Mouse (Mus musculus) stomach, embryonic 16.5 days (tissue): Measurements from ENCODE around the gene Gtf3c4. TPM values are rescaled to one million over a fixed set of nuclear protein-coding genes. Genes with fewer than 3 reads are reported as not detected.

Experiments
- ATAC-seq: fragments of 200-750 bp; cut with Nextera tagmentation; 2 replicates; pipeline ENCODE4 v1.8.0; 2017; ENCODE audit warnings: moderate number of reproducible peaks, moderate TSS enrichment; ENCODE audit not compliant: insufficient read depth, low FRiP score
- H3K27ac ChIP-seq: fragments of 300-500 bp; sonication (generic); 2 replicates; pipeline ENCODE4 v1.5.1; 2014; ENCODE audit warnings: low read length
- H3K27me3 ChIP-seq: fragments of 300-500 bp; sonication (generic); 2 replicates; pipeline ENCODE4 v1.6.1; 2014; ENCODE audit warnings: low read length, control low read depth, mixed read lengths; ENCODE audit not compliant: control insufficient read depth, insufficient read depth
- H3K36me3 ChIP-seq: fragments of 300-500 bp; sonication (generic); 2 replicates; pipeline ENCODE4 v1.6.1; 2014; ENCODE audit warnings: low read length; ENCODE audit not compliant: control insufficient read depth, insufficient read depth
- H3K4me1 ChIP-seq: fragments of 300-500 bp; sonication (generic); 2 replicates; pipeline ENCODE4 v1.6.1; 2014; ENCODE audit warnings: low read length, control low read depth, mixed read lengths; ENCODE audit not compliant: control insufficient read depth, insufficient read depth
- H3K4me2 ChIP-seq: fragments of 300-500 bp; sonication (generic); 2 replicates; pipeline ENCODE4 v1.6.1; 2014; ENCODE audit warnings: low read depth, low read length, mixed read lengths
- H3K4me3 ChIP-seq: fragments of 300-500 bp; sonication (generic); replicated peaks from 2 replicates; pipeline ENCODE4 v1.5.1; 2014; ENCODE audit warnings: mild to moderate bottlenecking, low read length
- H3K9ac ChIP-seq: fragments of 300-500 bp; sonication (generic); 2 replicates; pipeline ENCODE4 v1.6.1; 2014; ENCODE audit warnings: low read length
- H3K9me3 ChIP-seq: fragments of 300-500 bp; sonication (generic); replicated peaks from 2 replicates; pipeline ENCODE4 v1.6.1; 2016; ENCODE audit warnings: low read length, control low read depth; ENCODE audit not compliant: control insufficient read depth
- WGBS: fragments of 180-500 bp; shearing (Covaris S2); extraction: QIAGEN DNeasy Blood & Tissue Kit; methylation state at CpG from one replicate; pipeline ENCODE4 v1.1.7; 2014; 5-methylcytosine and 5-hydroxymethylcytosine counted together
- polyA plus RNA-seq: library from polyadenylated mRNA; unstranded; fragments of >200 nt; fragmentation: Nextera tagmentation; extraction: Ambion mirVana; gene quantifications from 2 replicates; pipeline ENCODE4 v1.2.1, GENCODE M21; 2015

Gtf3c4 gene
- 10.0 and 11.4 TPM in 2 replicates for polyA plus RNA-seq

GRCm38 (mm10) chr2:28840222-28840951, at the start of gene Gtf3c4, which contains the start of gene Ddx31:
Gtf3c4 (minus strand) TSS chr2:28840360.
Ddx31 (plus strand) TSS chr2:28840406.
- Histone ChIP-seq H3K36me3 (no peaks in the 10 kb centered on the region), H3K27me3 (no peaks in the 10 kb centered on the region), H3K4me2 (peak within 1 kb of the TSS; percentile 74), H3K27ac (peak within 1 kb of the TSS; percentile 94), H3K4me3 (peak within 1 kb of the TSS; percentile 90), H3K4me1 (peaks cover 18% of the 10 kb centered on the region), H3K9ac (peak within 1 kb of the TSS; percentile 93), H3K9me3 (no peaks in the 10 kb centered on the region)
- peak; percentile 93 for ATAC-seq
- whole genome bisulfite sequencing, result under 1% methylated on average over 63 of the region's 63 CpGs

GRCm38 (mm10) chr2:28884914-28885313, 44.8 kb upstream of the Gtf3c4 start:
- Histone ChIP-seq H3K36me3 (peaks cover 6% of the 10 kb centered on the region), H3K4me2 (no peak overlapping the region), H3K4me3 (no peak overlapping the region), H3K9ac (no peak overlapping the region), H3K27me3 (no peaks in the 10 kb centered on the region), H3K27ac (no peak overlapping the region), H3K9me3 (no peaks in the 10 kb centered on the region), H3K4me1 (peaks cover 10% of the 10 kb centered on the region; the same call in 1 of the 2 replicates)
- WGBS, result 32% methylated on average over 4 of the region's 4 CpGs
- no peak for ATAC-seq

- no peaks in the 10 kb centered on the region for H3K9me3 ChIP-seq
- H3K36me3 ChIP-seq, result peaks cover 6% of the 10 kb centered on the region
- H3K4me3 ChIP-seq, result no peak overlapping the region
- no peak overlapping the region for H3K4me2 ChIP-seq
- no peak for ATAC-seq
- H3K4me1 ChIP-seq, result peaks cover 10% of the 10 kb centered on the region; the same call in 1 of the 2 replicates
- 69% methylated on average over 6 of the region's 6 CpGs for WGBS
- no peak overlapping the region for H3K27ac ChIP-seq
- H3K27me3 ChIP-seq, result no peaks in the 10 kb centered on the region
- H3K9ac ChIP-seq, result no peak overlapping the region
Measured at GRCm38 (mm10) chr2:28882826-28883485, 42.8 kb upstream of the Gtf3c4 start.

- no peak overlapping the region for H3K27ac ChIP-seq
- no peaks in the 10 kb centered on the region for H3K9me3 ChIP-seq
- ATAC-seq, result no peak
- H3K36me3 ChIP-seq, result peaks cover 6% of the 10 kb centered on the region
- no peak overlapping the region for H3K4me2 ChIP-seq
- H3K9ac ChIP-seq, result no peak overlapping the region
- no peaks in the 10 kb centered on the region for H3K27me3 ChIP-seq
- H3K4me3 ChIP-seq, result no peak overlapping the region
- 78% methylated on average over 3 of the region's 3 CpGs for WGBS
- H3K4me1 ChIP-seq, result peaks cover 10% of the 10 kb centered on the region; the same call in 1 of the 2 replicates
Measured at GRCm38 (mm10) chr2:28882047-28882446, 41.9 kb upstream of the Gtf3c4 start.

- Histone ChIP-seq H3K4me1 (peaks cover 10% of the 10 kb centered on the region; the same call in 1 of the 2 replicates), H3K9ac (no peak overlapping the region), H3K27me3 (no peaks in the 10 kb centered on the region), H3K36me3 (peaks cover 6% of the 10 kb centered on the region), H3K4me3 (no peak overlapping the region), H3K9me3 (no peaks in the 10 kb centered on the region), H3K4me2 (no peak overlapping the region), H3K27ac (no peak overlapping the region)
- 85% methylated on average over 3 of the region's 3 CpGs for WGBS
- ATAC-seq, result no peak
Measured at GRCm38 (mm10) chr2:28881275-28881674, 41.1 kb upstream of the Gtf3c4 start.

GRCm38 (mm10) chr2:28875554-28875953, 35.4 kb upstream of the Gtf3c4 start:
- no peak overlapping the region for H3K9ac ChIP-seq
- ATAC-seq, result no peak
- no peaks in the 10 kb centered on the region for H3K4me1 ChIP-seq
- no peak overlapping the region for H3K4me3 ChIP-seq
- H3K27me3 ChIP-seq, result no peaks in the 10 kb centered on the region
- 87% methylated on average over 11 of the region's 11 CpGs for WGBS
- H3K4me2 ChIP-seq, result no peak overlapping the region
- no peak overlapping the region for H3K27ac ChIP-seq
- H3K36me3 ChIP-seq, result peaks cover under 1% of the 10 kb centered on the region; the same call in 1 of the 2 replicates
- H3K9me3 ChIP-seq, result no peaks in the 10 kb centered on the region

- Histone ChIP-seq H3K36me3 (no peaks in the 10 kb centered on the region), H3K9ac (no peak overlapping the region), H3K4me3 (no peak overlapping the region), H3K27me3 (no peaks in the 10 kb centered on the region), H3K4me1 (no peaks in the 10 kb centered on the region), H3K27ac (no peak overlapping the region), H3K4me2 (no peak overlapping the region), H3K9me3 (no peaks in the 10 kb centered on the region)
- ATAC-seq, result no peak
- 54% methylated on average over 7 of the region's 7 CpGs for WGBS
Measured at GRCm38 (mm10) chr2:28867495-28867894, 27.3 kb upstream of the Gtf3c4 start.

- H3K27ac ChIP-seq, result no peak overlapping the region
- H3K36me3 ChIP-seq, result peaks cover 12% of the 10 kb centered on the region; the same call in 1 of the 2 replicates
- H3K27me3 ChIP-seq, result no peaks in the 10 kb centered on the region
- no peak for ATAC-seq
- H3K9me3 ChIP-seq, result no peaks in the 10 kb centered on the region
- no peak overlapping the region for H3K4me3 ChIP-seq
- no peak overlapping the region for H3K4me2 ChIP-seq
- H3K4me1 ChIP-seq, result no peaks in the 10 kb centered on the region
- no peak overlapping the region for H3K9ac ChIP-seq
Measured at GRCm38 (mm10) chr2:28863857-28864256, 23.7 kb upstream of the Gtf3c4 start.

GRCm38 (mm10) chr2:28860678-28861423, 20.7 kb upstream of the Gtf3c4 start:
- no peak overlapping the region for H3K4me3 ChIP-seq
- 92% methylated on average over 8 of the region's 8 CpGs for WGBS
- H3K27ac ChIP-seq, result no peak overlapping the region
- H3K9ac ChIP-seq, result no peak overlapping the region
- H3K9me3 ChIP-seq, result no peaks in the 10 kb centered on the region
- H3K27me3 ChIP-seq, result no peaks in the 10 kb centered on the region
- H3K36me3 ChIP-seq, result peaks cover 16% of the 10 kb centered on the region
- H3K4me1 ChIP-seq, result no peaks in the 10 kb centered on the region
- no peak for ATAC-seq
- no peak overlapping the region for H3K4me2 ChIP-seq
